In the genomic region with DNA sequence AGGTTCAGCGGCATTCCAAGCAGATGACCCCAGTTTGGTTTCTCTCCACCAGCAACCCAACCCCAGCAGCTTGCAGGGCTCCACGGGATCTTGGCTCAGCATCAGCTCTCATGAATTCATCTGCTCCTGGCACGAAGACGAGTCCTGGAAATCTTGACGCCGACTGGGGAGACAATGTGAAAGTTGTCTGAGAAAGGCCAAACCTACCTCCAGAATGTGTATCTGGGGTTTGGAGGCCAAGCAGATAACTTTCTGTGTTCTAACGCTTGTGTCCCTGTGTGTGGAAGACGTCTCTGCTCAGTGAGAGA, we compare ENCODE assay signal across 13 mouse cellular contexts. TPM values are rescaled to one million over a fixed set of nuclear protein-coding genes. Genes with fewer than 3 reads are reported as not detected.
DNase-seq lines count a peak whose midpoint lies in the region; ATAC-seq and TF ChIP-seq lines count a peak whose summit lies in the region.
"Had no signal": no experiment of that assay in that cellular context is flagged by ENCODE, and none has a peak within 500 bp of the region (broad histone marks: within the 10 kb centered on the region; RNA-seq: fewer than 3 reads in every experiment).

No protein-coding gene starts in this region.

- no peaks in the 10 kb centered on the region for H3K27me3 ChIP-seq in hindbrain, postnatal 0 days (ENCODE audit: insufficient read depth, low read length)
- no peaks in the 10 kb centered on the region for H3K27me3 ChIP-seq in hindbrain, embryonic 16.5 days (replicated peaks; ENCODE audit: control insufficient read depth, insufficient read depth, low read length)
- H3K27me3 ChIP-seq in kidney, embryonic 16.5 days (ENCODE audit: insufficient read depth, low read length): no peaks in the 10 kb centered on the region
- H3K27me3 ChIP-seq in neural tube, embryonic 15.5 days (replicated peaks): no peaks in the 10 kb centered on the region
- H3K27me3 ChIP-seq: heart, embryonic 12.5 days had no signal

- H3K9ac ChIP-seq in hindbrain, postnatal 0 days (replicated peaks; ENCODE audit: low read length): no peak overlapping the region
- no peak overlapping the region for H3K9ac ChIP-seq in hindbrain, embryonic 16.5 days (ENCODE audit: low read depth, low read length)
- peak overlapping the region; percentile 48; the same call in 1 of the 2 replicates for H3K9ac ChIP-seq in ES-E14 (ENCODE audit: insufficient read depth, low read depth, low read length, poor library complexity, severe bottlenecking)
- no peak overlapping the region for H3K9ac ChIP-seq in kidney, embryonic 16.5 days (replicated peaks; ENCODE audit: low read length)
- no peak overlapping the region for H3K9ac ChIP-seq in neural tube, embryonic 15.5 days (replicated peaks)
- H3K9ac ChIP-seq: heart, embryonic 12.5 days; liver, embryonic 14.5 days had no signal

- WGBS in hindbrain, postnatal 0 days: 36% methylated on average over 8 of the region's 8 CpGs
- WGBS in hindbrain, embryonic 16.5 days: 49% methylated on average over 8 of the region's 8 CpGs
- WGBS in kidney, embryonic 16.5 days: 51% methylated on average over 8 of the region's 8 CpGs
- WGBS in neural tube, embryonic 15.5 days: 57% methylated on average over 8 of the region's 8 CpGs

- no peak overlapping the region for H3K4me2 ChIP-seq in hindbrain, postnatal 0 days (ENCODE audit: low read depth, low read length)
- H3K4me2 ChIP-seq in hindbrain, embryonic 16.5 days (ENCODE audit: low read length): no peak overlapping the region
- H3K4me2 ChIP-seq in kidney, embryonic 16.5 days (replicated peaks; ENCODE audit: low read depth, low read length): no peak overlapping the region
- no peak overlapping the region for H3K4me2 ChIP-seq in neural tube, embryonic 15.5 days
- H3K4me2 ChIP-seq: heart, embryonic 12.5 days had no signal

- no peak overlapping the region for H3K4me3 ChIP-seq in hindbrain, postnatal 0 days (ENCODE audit: low read length)
- no peak overlapping the region for H3K4me3 ChIP-seq in hindbrain, embryonic 16.5 days (ENCODE audit: low read length)
- H3K4me3 ChIP-seq in ES-E14 (ENCODE audit: insufficient read depth in 1 of 2, low read depth in 1 of 2, low read length in 2 of 2, poor library complexity in 1 of 2, severe bottlenecking in 1 of 2): no peak overlapping the region
- H3K4me3 ChIP-seq in kidney, embryonic 16.5 days (ENCODE audit: low read length): no peak overlapping the region
- H3K4me3 ChIP-seq in neural tube, embryonic 15.5 days (replicated peaks): no peak overlapping the region
- H3K4me3 ChIP-seq: erythroblast, embryonic 14.5 days; heart, embryonic 12.5 days had no signal

- peaks cover 9% of the 10 kb centered on the region for H3K4me1 ChIP-seq in hindbrain, postnatal 0 days (ENCODE audit: insufficient read depth, low read length)
- H3K4me1 ChIP-seq in hindbrain, embryonic 16.5 days (ENCODE audit: control insufficient read depth, insufficient read depth, low read depth, low read length): peaks cover 2% of the 10 kb centered on the region
- H3K4me1 ChIP-seq in ES-E14 (ENCODE audit: control insufficient read depth in 2 of 2, insufficient read depth in 2 of 2, low read length in 2 of 2, poor library complexity in 1 of 2): peaks cover 12 to 30% of the 10 kb centered on the region in 2 experiments
- H3K4me1 ChIP-seq in kidney, embryonic 16.5 days (ENCODE audit: insufficient read depth, low read length): peaks cover 8% of the 10 kb centered on the region; the same call in 1 of the 2 replicates
- peaks cover 6% of the 10 kb centered on the region for H3K4me1 ChIP-seq in neural tube, embryonic 15.5 days

- no peak for TF ChIP-seq CTCF in hindbrain, postnatal 0 days (IDR thresholded peaks at IDR 0.05; ENCODE audit: low read depth)

- DNase-seq in hindbrain, postnatal 0 days (ENCODE audit: low spot score): peak; percentile 72
- no peak for DNase-seq in ES-E14 (ENCODE audit: low read depth, low spot score)
- DNase-seq in cerebellum, adult 8-10 months: peak; percentile 86
- no peak for DNase-seq in gastrocnemius, adult 8-10 months (ENCODE audit: low spot score in 2 of 2)
- no peak for DNase-seq in frontal cortex, postnatal 10 days (ENCODE audit: low spot score in 2 of 2)

- H3K36me3 ChIP-seq in hindbrain, postnatal 0 days (ENCODE audit: insufficient read depth, low read length): no peaks in the 10 kb centered on the region
- H3K36me3 ChIP-seq in hindbrain, embryonic 16.5 days (ENCODE audit: control insufficient read depth, insufficient read depth, low read length): no peaks in the 10 kb centered on the region
- H3K36me3 ChIP-seq in ES-E14 (ENCODE audit: control insufficient read depth, insufficient read depth, low read length, poor library complexity, severe bottlenecking): peaks cover 4% of the 10 kb centered on the region; the same call in 1 of the 2 replicates
- no peaks in the 10 kb centered on the region for H3K36me3 ChIP-seq in kidney, embryonic 16.5 days (ENCODE audit: insufficient read depth, low read length)
- no peaks in the 10 kb centered on the region for H3K36me3 ChIP-seq in neural tube, embryonic 15.5 days
- H3K36me3 ChIP-seq: heart, embryonic 12.5 days had no signal

- H3K27ac ChIP-seq in hindbrain, postnatal 0 days: 0 out of 2 replicates have a peak overlapping the region, but pooled peaks have one; percentile 38
- no peak overlapping the region for H3K27ac ChIP-seq in hindbrain, embryonic 16.5 days (ENCODE audit: low read depth, low read length)
- peak overlapping the region; percentile 96 for H3K27ac ChIP-seq in ES-E14 (ENCODE audit: insufficient read depth, low read depth, low read length, poor library complexity, severe bottlenecking)
- H3K27ac ChIP-seq in kidney, embryonic 16.5 days (ENCODE audit: low read length): peak overlapping the region; percentile 84
- H3K27ac ChIP-seq in neural tube, embryonic 15.5 days (replicated peaks): no peak overlapping the region
- H3K27ac ChIP-seq: liver, embryonic 14.5 days had no signal

- in situ Hi-C loops in ES-E14 (cut with MboI; ENCODE audit: low sequenced_read_pairs in 2 of 2, unreplicated experiment in 2 of 2): no loop called here

- H3K9me3 ChIP-seq in hindbrain, postnatal 0 days (ENCODE audit: low read length): no peaks in the 10 kb centered on the region
- no peaks in the 10 kb centered on the region for H3K9me3 ChIP-seq in hindbrain, embryonic 16.5 days (ENCODE audit: control insufficient read depth, low read length)
- H3K9me3 ChIP-seq in ES-E14 (ENCODE audit: control insufficient read depth, insufficient read depth, low read depth, low read length): no peaks in the 10 kb centered on the region
- no peaks in the 10 kb centered on the region for H3K9me3 ChIP-seq in kidney, embryonic 16.5 days (ENCODE audit: low read length)
- no peaks in the 10 kb centered on the region for H3K9me3 ChIP-seq in neural tube, embryonic 15.5 days (replicated peaks)
- H3K9me3 ChIP-seq: heart, embryonic 12.5 days had no signal

- ATAC-seq in hindbrain, postnatal 0 days: no peak
- no peak for ATAC-seq in hindbrain, embryonic 16.5 days
- peak; percentile 31; the same call in 1 of the 2 replicates for ATAC-seq in kidney, embryonic 16.5 days (ENCODE audit: low FRiP score, low TSS enrichment)
- no peak for ATAC-seq in neural tube, embryonic 15.5 days (ENCODE audit: low FRiP score)

TF ChIP-seq in ES-E14, 5 proteins besides CTCF, POLR2A, EP300 and RAD21:
- no peak for TF ChIP-seq MAFK (IDR thresholded peaks at IDR 0.05; ENCODE audit: insufficient read depth, low read depth, low read length)
- no peak for TF ChIP-seq HCFC1 (IDR thresholded peaks at IDR 0.05; ENCODE audit: borderline replicate concordance, insufficient read depth, low read length)
- no peak for TF ChIP-seq CHD2 (IDR thresholded peaks at IDR 0.05; ENCODE audit: low read depth, low read length)

RNA-seq across cellular contexts. Expression of a gene that starts 58.3 kb away (rescaled TPM):
- not detected in 2 replicates for total RNA-seq in hindbrain, postnatal 0 days (2014; rRNA removed)
- not detected in 2 replicates for polyA plus RNA-seq in hindbrain, postnatal 0 days (2015; fragmentation: Nextera tagmentation; extraction: Ambion mirVana)
- not detected in 2 replicates for polyA plus RNA-seq in hindbrain, embryonic 16.5 days (2015; fragmentation: Nextera tagmentation; extraction: Ambion mirVana)
- total RNA-seq in ES-E14 (2012; rRNA removed): not detected in 2 replicates
- not detected in 2 replicates for polyA plus RNA-seq in kidney, embryonic 16.5 days (2015; fragmentation: Nextera tagmentation; extraction: Ambion mirVana)
- 0.14 TPM in 1 of 2 replicates, not detected in the other for polyA plus RNA-seq in neural tube, embryonic 15.5 days (2015; fragmentation: Nextera tagmentation; extraction: Ambion mirVana)
- not detected for total RNA-seq in gastrocnemius, adult 8-10 months (2022)
- polyA plus RNA-seq: erythroblast, embryonic 14.5 days; heart, embryonic 12.5 days; large intestine, adult 2 months; liver, embryonic 14.5 days; neural tube, embryonic 11.5 days had no signal

Comparison
In these comparisons a context has a peak if more than half of its experiments do, and no peak if none do; other contexts are left out.
1. H3K27ac ChIP-seq: peak in hindbrain, postnatal 0 days (single experiment), ES-E14 (single experiment) and kidney, embryonic 16.5 days (single experiment); none in hindbrain, embryonic 16.5 days (single experiment) and neural tube, embryonic 15.5 days (single experiment).
2. DNase-seq: peak in hindbrain, postnatal 0 days (single experiment) and cerebellum, adult 8-10 months (single experiment); none in ES-E14 (single experiment), gastrocnemius, adult 8-10 months (0 of 2) and frontal cortex, postnatal 10 days (0 of 2).